Mouse (Mus musculus): ENCODE data around the gene Dpagt1.

GRCm38 (mm10) chr9:44353142-44353541, 27.3 kb downstream of the Dpagt1 start:
- TF ChIP-seq CTCF (IDR thresholded peaks at IDR 0.05; ENCODE audit: low read depth) (no peak), EP300 (optimal IDR thresholded peaks at IDR 0.05) (no peak)
